Mouse (Mus musculus) midbrain, embryonic 11.5 days (tissue): ENCODE measurements around the gene Cdc27. TPM values are rescaled to one million over a fixed set of nuclear protein-coding genes. Genes with fewer than 3 reads are reported as not detected.
"Not testable (repeated sequence)": the region's sequence is repeated elsewhere in the genome, so short reads cannot be mapped to it uniquely, and the experiment has no call there.

Source experiments
- ATAC-seq: fragments of 200-750 bp; cut with Nextera tagmentation; 2 replicates; pipeline ENCODE4 v1.8.0; 2017; ENCODE audit warnings: moderate TSS enrichment, moderate library complexity; ENCODE audit not compliant: low FRiP score
- DNase-seq: peaks from one replicate; pipeline ENCODE4 v3.0.0; 2015; ENCODE audit warnings: low spot score; ENCODE audit errors: missing footprints
- H3K27ac ChIP-seq: fragments of 300-500 bp; sonication (generic); 2 replicates; pipeline ENCODE4 v1.5.1; 2014; ENCODE audit warnings: low read depth, low read length
- H3K27me3 ChIP-seq: fragments of 300-500 bp; sonication (generic); 2 replicates; pipeline ENCODE4 v1.6.1; 2014; ENCODE audit warnings: mild to moderate bottlenecking, low read length, moderate library complexity, mixed read lengths; ENCODE audit not compliant: control insufficient read depth, insufficient read depth
- H3K36me3 ChIP-seq: fragments of 300-500 bp; sonication (generic); 2 replicates; pipeline ENCODE4 v1.6.1; 2014; ENCODE audit warnings: mild to moderate bottlenecking, low read length, moderate library complexity, mixed read lengths; ENCODE audit not compliant: control insufficient read depth, insufficient read depth
- H3K4me1 ChIP-seq: fragments of 300-500 bp; sonication (generic); 2 replicates; pipeline ENCODE4 v1.6.1; 2014; ENCODE audit warnings: low read length; ENCODE audit not compliant: control insufficient read depth, insufficient read depth
- H3K4me2 ChIP-seq: fragments of 300-500 bp; sonication (generic); 2 replicates; pipeline ENCODE4 v1.6.1; 2014; ENCODE audit warnings: mild to moderate bottlenecking, moderate library complexity
- H3K4me3 ChIP-seq: fragments of 300-500 bp; sonication (generic); 2 replicates; pipeline ENCODE4 v1.5.1; 2014; ENCODE audit warnings: low read depth, low read length
- H3K9ac ChIP-seq: fragments of 300-500 bp; sonication (generic); 2 replicates; pipeline ENCODE4 v1.6.1; 2014; ENCODE audit warnings: low read length
- H3K9me3 ChIP-seq: fragments of 300-500 bp; sonication (generic); 2 replicates; pipeline ENCODE4 v1.6.1; 2016; ENCODE audit warnings: low read length; ENCODE audit not compliant: control insufficient read depth
- WGBS: fragments of 180-500 bp; shearing (Covaris S2); extraction: QIAGEN DNeasy Blood & Tissue Kit; methylation state at CpG from one replicate; pipeline ENCODE4 v1.1.7; 2014; 5-methylcytosine and 5-hydroxymethylcytosine counted together
- polyA plus RNA-seq: library from polyadenylated mRNA; unstranded; fragments of >200 nt; fragmentation: Nextera tagmentation; extraction: Ambion mirVana; gene quantifications from 2 replicates; pipeline ENCODE4 v1.2.1, GENCODE M21; 2014

Cdc27 gene
- polyA plus RNA-seq, 1 experiment from 2014 or later = 59.0 TPM

- Histone ChIP-seq H3K36me3 (no peaks in the 10 kb centered on the region), H3K4me3 (no peak overlapping the region), H3K4me1 (no peaks in the 10 kb centered on the region), H3K4me2 (no peak overlapping the region), H3K9ac (no peak overlapping the region), H3K27ac (no peak overlapping the region), H3K27me3 (no peaks in the 10 kb centered on the region), H3K9me3 (no peaks in the 10 kb centered on the region)
- DNase-seq (no peak), ATAC-seq (no peak)
- WGBS = 63% methylated on average over 2 of the region's 2 CpGs
These were observed 10.6 kb upstream of the Cdc27 start for GRCm38 (mm10) chr11:104560971-104561370.

- Histone ChIP-seq H3K4me2 (no peak overlapping the region), H3K9me3 (no peaks in the 10 kb centered on the region), H3K4me3 (no peak overlapping the region), H3K27me3 (no peaks in the 10 kb centered on the region), H3K9ac (no peak overlapping the region), H3K4me1 (no peaks in the 10 kb centered on the region), H3K27ac (no peak overlapping the region), H3K36me3 (no peaks in the 10 kb centered on the region)
- no peak for DNase-seq
- WGBS = 64% methylated on average over 4 of the region's 4 CpGs
- no peak for ATAC-seq
These were observed 8.4 kb upstream of the Cdc27 start for GRCm38 (mm10) chr11:104558651-104559403.

GRCm38 (mm10) chr11:104558065-104558464, 7.6 kb upstream of the Cdc27 start:
- no peak overlapping the region for H3K27ac ChIP-seq
- H3K36me3 ChIP-seq = no peaks in the 10 kb centered on the region
- no peaks in the 10 kb centered on the region for H3K27me3 ChIP-seq
- no peak overlapping the region for H3K4me2 ChIP-seq
- no peaks in the 10 kb centered on the region for H3K4me1 ChIP-seq
- H3K9ac ChIP-seq = no peak overlapping the region
- ATAC-seq = no peak
- no peak overlapping the region for H3K4me3 ChIP-seq
- no peaks in the 10 kb centered on the region for H3K9me3 ChIP-seq
- WGBS = 86% methylated on average over 4 of the region's 4 CpGs
- no peak for DNase-seq

GRCm38 (mm10) chr11:104549438-104550405, 698 bp downstream of the Cdc27 start:
- peaks cover 9% of the 10 kb centered on the region; the same call in 1 of the 2 replicates for H3K4me1 ChIP-seq
- H3K4me2 ChIP-seq = peak overlapping the region; percentile 64
- DNase-seq = peak; percentile 98
- peak overlapping the region; percentile 100 for H3K9ac ChIP-seq
- H3K9me3 ChIP-seq = no peaks in the 10 kb centered on the region
- peak overlapping the region; percentile 97 for H3K4me3 ChIP-seq
- no peaks in the 10 kb centered on the region for H3K36me3 ChIP-seq
- no peaks in the 10 kb centered on the region for H3K27me3 ChIP-seq
- peak overlapping the region; percentile 60 for H3K27ac ChIP-seq
- under 1% methylated on average over 53 of the region's 53 CpGs for WGBS
- no peak; the same call in 1 of the 2 replicates for ATAC-seq

- ATAC-seq = no peak
These were observed 2.9 kb downstream of the Cdc27 start for GRCm38 (mm10) chr11:104547502-104547901.

GRCm38 (mm10) chr11:104544507-104544906, 5.9 kb downstream of the Cdc27 start:
- Histone ChIP-seq H3K27ac (no peak overlapping the region), H3K9me3 (no peaks in the 10 kb centered on the region), H3K36me3 (no peaks in the 10 kb centered on the region), H3K9ac (no peak overlapping the region), H3K4me3 (no peak overlapping the region), H3K4me1 (peaks cover 6% of the 10 kb centered on the region; the same call in 1 of the 2 replicates), H3K4me2 (no peak overlapping the region), H3K27me3 (no peaks in the 10 kb centered on the region)
- 92% methylated on average over 2 of the region's 2 CpGs for WGBS
- DNase-seq (no peak), ATAC-seq (no peak)

More at GRCm38 (mm10) chr11:104547502-104547901, 2.9 kb downstream of the Cdc27 start:
- WGBS = 98% methylated on average over 3 of the region's 3 CpGs
- DNase-seq = no peak
- Histone ChIP-seq H3K4me2 (no peak overlapping the region), H3K9me3 (no peaks in the 10 kb centered on the region), H3K4me1 (peaks cover 9% of the 10 kb centered on the region; the same call in 1 of the 2 replicates), H3K27ac (no peak overlapping the region), H3K36me3 (no peaks in the 10 kb centered on the region), H3K27me3 (no peaks in the 10 kb centered on the region), H3K9ac (no peak overlapping the region), H3K4me3 (no peak overlapping the region)

- not testable (repeated sequence) for H3K4me2 ChIP-seq, ATAC-seq, DNase-seq, H3K4me3 ChIP-seq, H3K27ac ChIP-seq, H3K4me1 ChIP-seq, H3K9me3 ChIP-seq, H3K36me3 ChIP-seq, H3K9ac ChIP-seq, H3K27me3 ChIP-seq
- 90% methylated on average over 2 of the region's 2 CpGs for WGBS
These were observed 7.1 kb downstream of the Cdc27 start for GRCm38 (mm10) chr11:104543337-104543736.

- Histone ChIP-seq H3K27me3 (no peaks in the 10 kb centered on the region), H3K9me3 (no peaks in the 10 kb centered on the region), H3K9ac (no peak overlapping the region), H3K4me3 (no peak overlapping the region), H3K36me3 (no peaks in the 10 kb centered on the region), H3K4me2 (no peak overlapping the region), H3K4me1 (no peaks in the 10 kb centered on the region), H3K27ac (no peak overlapping the region)
- DNase-seq = no peak
- WGBS = 96% methylated on average over 5 of the region's 5 CpGs
- no peak for ATAC-seq
These were observed 10.6 kb downstream of the Cdc27 start for GRCm38 (mm10) chr11:104539811-104540210.
